Mouse (Mus musculus) midbrain, postnatal 0 days (tissue): Measurements from ENCODE around the gene Foxn4. TPM values are rescaled to one million over a fixed set of nuclear protein-coding genes. Genes with fewer than 3 reads are reported as not detected.

Experiments
- ATAC-seq: fragments of 200-750 bp; cut with Nextera tagmentation; 2 replicates; pipeline ENCODE4 v1.8.0; 2017; ENCODE audit warnings: moderate number of reproducible peaks, mild to moderate bottlenecking, moderate TSS enrichment, moderate library complexity; ENCODE audit not compliant: low FRiP score
- DNase-seq: peaks from one replicate; pipeline ENCODE4 v3.0.0-alpha.2; 2015; ENCODE audit warnings: low spot score
- H3K27ac ChIP-seq: fragments of 300-500 bp; sonication (generic); 2 replicates; pipeline ENCODE4 v1.5.1; 2014; ENCODE audit warnings: low read depth, mild to moderate bottlenecking, low read length, mixed read lengths
- H3K27me3 ChIP-seq: fragments of 300-500 bp; sonication (generic); 2 replicates; pipeline ENCODE4 v1.6.1; 2014; ENCODE audit warnings: low read length, control low read depth, mixed read lengths; ENCODE audit not compliant: insufficient read depth
- H3K36me3 ChIP-seq: fragments of 300-500 bp; sonication (generic); 2 replicates; pipeline ENCODE4 v1.6.1; 2014; ENCODE audit warnings: low read length, control low read depth, mixed read lengths; ENCODE audit not compliant: insufficient read depth
- H3K4me1 ChIP-seq: fragments of 300-500 bp; sonication (generic); 2 replicates; pipeline ENCODE4 v1.6.1; 2014; ENCODE audit warnings: mild to moderate bottlenecking, control low read depth, antibody characterized with exemption, low read length, mixed read lengths; ENCODE audit not compliant: insufficient read depth
- H3K4me2 ChIP-seq: fragments of 300-500 bp; sonication (generic); 2 replicates; pipeline ENCODE4 v1.6.1; 2014; ENCODE audit warnings: low read depth, mild to moderate bottlenecking, low read length, mixed read lengths; ENCODE audit not compliant: poor library complexity, severe bottlenecking
- H3K4me3 ChIP-seq: fragments of 300-500 bp; sonication (generic); 2 replicates; pipeline ENCODE4 v1.5.1; 2014; ENCODE audit warnings: low read depth, mild to moderate bottlenecking, low read length, moderate library complexity
- H3K9ac ChIP-seq: fragments of 300-500 bp; sonication (generic); replicated peaks from 2 replicates; pipeline ENCODE4 v1.6.1; 2014; ENCODE audit warnings: mild to moderate bottlenecking, low read length, moderate library complexity, mixed read lengths; ENCODE audit not compliant: poor library complexity, severe bottlenecking
- H3K9me3 ChIP-seq: fragments of 300-500 bp; sonication (generic); 2 replicates; pipeline ENCODE4 v1.6.1; 2016; ENCODE audit warnings: low read length, control low read depth
- CTCF ChIP-seq: IDR thresholded peaks from 2 replicates; pipeline ENCODE4 v1.5.1; 2016; ENCODE audit warnings: antibody characterized with exemption, mild to moderate bottlenecking
- WGBS: fragments of 180-500 bp; shearing (Covaris S2); extraction: QIAGEN DNeasy Blood & Tissue Kit; methylation state at CpG from one replicate; pipeline ENCODE4 v1.1.7; 2014; 5-methylcytosine and 5-hydroxymethylcytosine counted together
- polyA plus RNA-seq: library from polyadenylated mRNA; unstranded; fragments of >200 nt; fragmentation: Nextera tagmentation; extraction: Ambion mirVana; gene quantifications from 2 replicates; pipeline ENCODE4 v1.2.1, GENCODE M21; 2015
- total RNA-seq: library from RNA; depleted of rRNA; stranded (reverse); fragments of >200 nt; gene quantifications from 2 replicates; pipeline ENCODE4 v1.2.3, GENCODE M21; 2014

The Foxn4 gene
- total and polyA plus RNA-seq, 2 experiments from 2014 or later: 0.35 to 0.66 TPM

DNA sequence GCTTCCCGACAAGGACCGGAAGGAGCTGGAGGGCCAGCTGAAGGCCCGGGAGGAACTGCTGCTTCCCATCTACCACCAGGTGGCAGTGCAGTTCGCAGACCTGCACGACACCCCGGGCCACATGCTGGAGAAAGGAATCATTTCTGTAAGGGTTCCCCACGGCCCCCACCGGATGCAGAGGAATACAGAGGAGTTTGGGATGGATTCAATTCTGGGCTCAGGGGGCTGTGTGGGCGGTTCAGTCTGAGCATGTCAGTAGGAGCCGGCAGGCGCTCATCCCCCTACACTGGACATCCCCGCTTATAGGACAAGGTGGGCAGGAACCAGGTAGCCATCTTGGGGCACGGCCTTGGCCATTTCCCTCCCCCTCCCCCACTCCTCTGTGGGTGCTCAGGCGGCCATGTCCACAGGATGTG, 25.4 kb downstream of the Foxn4 start:
- Histone ChIP-seq H3K4me2 (peak overlapping the region; percentile 30), H3K4me3 (no peak overlapping the region), H3K9me3 (no peaks in the 10 kb centered on the region), H3K4me1 (no peaks in the 10 kb centered on the region; the same call in 1 of the 2 replicates), H3K27ac (no peak overlapping the region), H3K36me3 (no peaks in the 10 kb centered on the region), H3K9ac (peak overlapping the region; percentile 39; the same call in 1 of the 2 replicates), H3K27me3 (no peaks in the 10 kb centered on the region)
- peak; percentile 88 for DNase-seq
- TF ChIP-seq CTCF: peak; percentile 96
- 15% methylated on average over 14 of the region's 14 CpGs for WGBS
- ATAC-seq: peak; percentile 80

DNA sequence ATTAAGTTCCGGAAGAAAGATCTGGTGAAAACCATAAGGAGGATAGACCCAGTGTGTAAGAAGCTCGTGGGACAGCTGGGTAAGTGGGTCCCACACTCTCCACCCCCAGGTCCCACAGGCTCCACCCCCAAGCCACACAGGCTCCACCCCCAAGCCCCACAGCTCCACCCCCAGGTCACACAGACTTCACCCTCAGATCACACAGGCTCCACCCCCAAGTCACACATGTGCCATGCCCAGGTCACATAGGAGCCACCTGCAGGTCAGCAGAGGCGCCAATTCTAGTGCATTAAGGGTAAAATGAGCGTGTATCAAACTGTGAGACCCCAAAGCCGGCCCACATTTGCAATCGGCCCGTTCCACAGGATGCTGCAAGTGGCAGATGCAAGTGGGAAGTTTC, 27.1 kb downstream of the Foxn4 start:
- TF ChIP-seq CTCF: no peak
- no peaks in the 10 kb centered on the region for H3K36me3 ChIP-seq
- no peaks in the 10 kb centered on the region for H3K9me3 ChIP-seq
- no peak overlapping the region for H3K9ac ChIP-seq
- H3K4me2 ChIP-seq: no peak overlapping the region
- H3K27ac ChIP-seq: no peak overlapping the region
- H3K27me3 ChIP-seq: no peaks in the 10 kb centered on the region
- DNase-seq (no peak), ATAC-seq (no peak)
- no peak overlapping the region for H3K4me3 ChIP-seq
- H3K4me1 ChIP-seq: no peaks in the 10 kb centered on the region; the same call in 1 of the 2 replicates
- 85% methylated on average over 7 of the region's 7 CpGs for WGBS

DNA sequence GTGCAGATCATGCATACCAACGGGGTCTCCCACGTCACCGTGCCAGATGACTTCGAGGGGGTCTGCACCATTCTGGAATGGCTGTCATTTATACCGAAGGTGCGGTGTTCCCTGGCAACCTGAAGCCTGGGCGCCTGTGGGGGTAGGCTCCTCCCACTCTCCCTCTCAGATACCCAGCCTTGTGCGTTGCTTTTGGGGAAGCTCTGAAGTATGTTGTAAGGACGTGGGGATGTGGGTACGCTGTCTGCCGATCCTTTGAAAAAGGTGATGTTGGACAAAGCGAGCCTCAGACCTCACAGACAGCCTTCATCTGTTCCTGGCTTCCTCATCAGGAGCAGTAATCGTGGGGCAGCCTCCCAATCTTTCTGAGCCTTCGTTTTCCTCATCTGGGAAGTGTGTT, 33.9 kb downstream of the Foxn4 start:
- DNase-seq: no peak

DNA sequence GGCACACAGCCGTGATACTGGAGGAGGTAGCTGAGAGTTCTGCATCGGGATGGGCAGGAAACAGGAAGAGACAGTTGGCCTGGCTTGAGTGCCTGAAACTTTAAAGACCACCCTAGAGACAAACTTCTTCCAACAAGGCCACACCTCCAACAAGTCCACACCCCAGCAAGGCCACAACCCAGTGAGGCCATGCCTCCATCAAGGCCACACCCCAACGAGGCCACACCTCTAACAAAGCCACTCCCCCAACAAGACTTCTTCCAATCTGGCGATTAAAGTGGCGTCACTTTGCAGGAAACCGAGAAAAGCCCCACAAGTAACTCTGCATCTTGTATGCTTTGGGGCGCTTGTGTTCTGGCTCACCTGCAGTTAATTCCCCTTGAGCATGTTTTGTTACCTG, 34.7 kb downstream of the Foxn4 start:
- no peaks in the 10 kb centered on the region for H3K36me3 ChIP-seq
- H3K9me3 ChIP-seq: no peaks in the 10 kb centered on the region
- peaks cover 4% of the 10 kb centered on the region; the same call in 1 of the 2 replicates for H3K27me3 ChIP-seq
- ATAC-seq (no peak), DNase-seq (no peak)
- whole genome bisulfite sequencing: 40% methylated on average over 7 of the region's 7 CpGs
- no peaks in the 10 kb centered on the region for H3K4me1 ChIP-seq
- no peak overlapping the region for H3K9ac ChIP-seq
- H3K27ac ChIP-seq: no peak overlapping the region
- TF ChIP-seq CTCF: no peak
- H3K4me2 ChIP-seq: no peak overlapping the region
- H3K4me3 ChIP-seq: no peak overlapping the region

More for the DNA sequence above, 33.9 kb downstream of the Foxn4 start:
- WGBS: 41% methylated on average over 14 of the region's 14 CpGs
- no peak overlapping the region for H3K9ac ChIP-seq
- no peak overlapping the region for H3K4me3 ChIP-seq
- no peaks in the 10 kb centered on the region for H3K4me1 ChIP-seq
- ATAC-seq: no peak
- H3K9me3 ChIP-seq: no peaks in the 10 kb centered on the region
- no peak for TF ChIP-seq CTCF
- no peak overlapping the region for H3K4me2 ChIP-seq
- no peaks in the 10 kb centered on the region for H3K36me3 ChIP-seq
- H3K27ac ChIP-seq: no peak overlapping the region
- peaks cover 4% of the 10 kb centered on the region; the same call in 1 of the 2 replicates for H3K27me3 ChIP-seq

DNA sequence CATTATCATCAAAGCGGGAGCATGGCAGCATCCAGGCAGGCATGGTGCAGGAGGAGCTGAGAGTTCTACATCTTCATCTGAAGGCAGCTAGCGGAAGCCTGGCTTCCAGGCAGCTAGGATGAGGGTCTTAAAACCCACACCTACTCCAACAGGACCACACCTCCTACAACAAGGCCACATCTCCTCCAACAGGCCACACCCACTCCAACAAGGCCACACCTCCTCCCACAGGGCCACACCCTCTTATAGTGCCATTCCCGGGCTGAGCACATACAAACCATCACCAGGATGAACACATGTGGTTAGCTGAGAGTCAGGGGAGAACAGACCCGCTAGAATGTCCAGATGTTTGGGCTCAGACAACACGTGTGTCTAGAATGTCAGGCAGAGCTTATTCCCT, 44.7 kb downstream of the Foxn4 start:
- Histone ChIP-seq H3K4me1 (no peaks in the 10 kb centered on the region), H3K4me2 (no peak overlapping the region), H3K27ac (no peak overlapping the region), H3K9me3 (peaks cover 14% of the 10 kb centered on the region; the same call in 1 of the 2 replicates), H3K9ac (no peak overlapping the region), H3K27me3 (no peaks in the 10 kb centered on the region), H3K36me3 (no peaks in the 10 kb centered on the region), H3K4me3 (no peak overlapping the region)
- DNase-seq: no peak
- 81% methylated on average over 5 of the region's 5 CpGs for WGBS
- no peak for TF ChIP-seq CTCF
- no peak for ATAC-seq

DNA sequence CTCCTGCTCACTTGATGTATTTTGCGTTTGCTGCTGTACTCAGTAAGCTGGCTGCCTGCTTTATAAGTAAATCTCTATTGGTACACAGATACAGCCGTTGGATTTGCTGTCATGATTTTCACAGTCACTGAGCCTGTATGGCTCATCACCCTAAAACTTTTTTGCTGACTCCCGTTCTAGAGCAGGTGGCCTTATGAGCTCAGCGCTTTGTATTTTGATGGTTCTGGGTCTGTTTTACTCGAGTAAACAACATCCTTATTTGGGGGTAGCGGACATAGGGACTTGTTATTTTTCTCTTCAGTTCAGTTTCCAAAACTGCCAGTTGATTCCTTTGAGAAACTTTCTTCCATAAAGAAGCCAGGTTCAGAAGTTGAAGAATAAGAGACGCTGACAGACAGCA, 47.6 kb downstream of the Foxn4 start:
- H3K27ac ChIP-seq: no peak overlapping the region
- ATAC-seq: no peak
- H3K4me3 ChIP-seq: no peak overlapping the region
- H3K9me3 ChIP-seq: peaks cover 14% of the 10 kb centered on the region; the same call in 1 of the 2 replicates
- no peaks in the 10 kb centered on the region for H3K4me1 ChIP-seq
- H3K36me3 ChIP-seq: no peaks in the 10 kb centered on the region
- H3K9ac ChIP-seq: no peak overlapping the region
- DNase-seq: peak; percentile 38
- WGBS: 95% methylated on average over 7 of the region's 7 CpGs
- no peak for TF ChIP-seq CTCF
- no peaks in the 10 kb centered on the region for H3K27me3 ChIP-seq
- H3K4me2 ChIP-seq: no peak overlapping the region
